Mouse (Mus musculus): ENCODE measurements around the gene Fyn. TPM values are rescaled to one million over a fixed set of nuclear protein-coding genes. Genes with fewer than 3 reads are reported as not detected.

Fyn gene
- total RNA-seq, 2 experiments from 2014 or later = 37.7 to 41.7 TPM

Other genes starting within 250 kb of the Fyn start
- gene Fam229b, start 234.9 kb upstream of the Fyn start, total RNA-seq (2021) = 1 to 10 TPM; 3.5 to 5.9 TPM
- 1 to 10 TPM; 1.6 to 3.4 TPM for gene Tube1, start 234.9 kb upstream of the Fyn start, total RNA-seq (2021)
- gene Ccn6, start 205.1 kb upstream of the Fyn start, total RNA-seq (2021) = under 1 TPM in 1 of 2 experiments, not detected in 1; 0.19 TPM
- gene Traf3ip2, start 244.1 kb downstream of the Fyn start, total RNA-seq (2021) = 1 to 10 TPM; 5.3 to 6.8 TPM

Data from heart, postnatal 14 days (tissue).